Mouse (Mus musculus): ENCODE data around the gene Dlg2. TPM values are rescaled to one million over a fixed set of nuclear protein-coding genes. Genes with fewer than 3 reads are reported as not detected.

Dlg2 gene
- total and polyA plus RNA-seq, 3 experiments = 0.49 to 0.68 TPM; not detected in 1

DNA sequence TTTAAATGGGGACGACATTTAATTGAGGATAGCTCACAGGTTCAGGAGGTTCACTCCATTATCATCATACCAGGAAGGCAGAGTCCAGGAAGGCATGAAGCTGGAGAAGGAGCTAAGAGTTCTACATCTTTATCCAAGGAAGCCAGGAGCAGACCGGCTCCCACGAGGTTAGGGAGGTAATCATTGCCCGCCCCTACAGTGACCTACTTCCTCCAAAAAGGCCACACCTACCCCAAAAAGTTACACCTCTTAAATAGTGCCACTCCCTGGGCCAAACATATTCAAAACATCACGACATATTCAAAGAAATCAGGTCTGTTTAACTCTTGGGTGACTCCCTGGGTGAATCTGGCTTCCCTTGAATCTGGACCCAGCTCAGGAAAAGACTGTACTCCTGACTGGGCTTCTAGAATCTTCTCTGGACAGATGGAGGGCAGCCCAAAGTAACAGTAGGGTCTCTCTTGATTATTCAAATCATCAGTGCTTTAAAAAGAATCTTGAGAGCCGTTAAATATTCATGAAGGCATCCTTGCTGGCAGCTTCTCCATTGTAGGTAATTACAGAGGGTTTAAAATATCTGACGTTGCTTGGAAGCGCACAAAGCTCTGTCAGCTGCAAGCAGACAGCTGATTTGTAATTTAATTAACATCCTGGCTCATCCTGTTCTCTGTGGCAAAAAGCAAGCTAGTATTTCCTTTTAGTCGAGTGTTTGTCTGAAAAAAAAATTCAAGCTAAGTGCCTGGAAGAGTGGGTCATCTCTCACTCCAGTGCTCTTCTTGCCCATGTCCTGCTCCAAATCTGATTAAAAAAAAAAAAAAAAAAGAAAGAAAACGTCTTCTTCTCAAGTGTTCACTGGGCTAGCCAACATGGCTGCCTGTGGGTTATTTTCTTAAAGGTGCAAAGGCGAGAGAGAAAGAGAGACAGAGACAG lies 966.2 kb downstream of the Dlg2 start:
- Histone ChIP-seq H3K9me3 (replicated peaks) (no peaks in the 10 kb centered on the region), H3K27me3 (ENCODE audit: insufficient read depth, low read length) (no peaks in the 10 kb centered on the region), H3K36me3 (replicated peaks) (no peaks in the 10 kb centered on the region), H3K4me1 (ENCODE audit: insufficient read depth, low read depth, low read length) (no peaks in the 10 kb centered on the region), H3K4me3 (ENCODE audit: low read depth, low read length) (no peak overlapping the region)
- ATAC-seq (ENCODE audit: extremely low read depth, insufficient number of reproducible peaks, low FRiP score, poor library complexity, severe bottlenecking) = no peak
- TF ChIP-seq TAL1 (conservative IDR thresholded peaks at IDR 0.05; ENCODE audit: low read depth, low read length) (no peak), CTCF (IDR thresholded peaks at IDR 0.05; ENCODE audit: low read depth, low read length) (no peak), POLR2AphosphoS5 (IDR thresholded peaks at IDR 0.05; ENCODE audit: insufficient replicate concordance, low read depth, low read length) (no peak), GATA1 (IDR thresholded peaks at IDR 0.05; ENCODE audit: borderline replicate concordance, low read length) (no peak), GATA2 (IDR thresholded peaks at IDR 0.05; ENCODE audit: borderline replicate concordance, low read depth, low read length) (no peak)
- DNase-seq (ENCODE audit: low spot score) = no peak

DNA sequence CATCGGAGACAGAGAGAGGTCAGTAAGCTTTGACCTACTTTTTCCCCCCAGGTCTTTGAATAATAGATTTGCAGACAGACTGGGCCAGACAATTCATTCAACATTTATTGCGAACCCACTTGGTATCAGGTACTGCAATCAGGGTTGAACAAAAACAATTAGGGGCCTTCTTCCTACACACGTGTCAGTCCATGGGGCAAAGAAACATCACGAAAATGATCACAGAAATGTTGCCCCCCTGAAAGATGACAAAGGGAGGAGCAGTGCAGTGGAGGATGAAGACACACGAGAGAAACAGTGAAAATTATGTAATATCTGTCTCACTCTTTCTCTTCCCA lies 966.9 kb downstream of the Dlg2 start:
- Histone ChIP-seq H3K36me3 (replicated peaks) (no peaks in the 10 kb centered on the region), H3K27me3 (ENCODE audit: insufficient read depth, low read length) (no peaks in the 10 kb centered on the region), H3K4me3 (ENCODE audit: low read depth, low read length) (no peak overlapping the region), H3K4me1 (ENCODE audit: insufficient read depth, low read depth, low read length) (no peaks in the 10 kb centered on the region), H3K9me3 (replicated peaks) (no peaks in the 10 kb centered on the region)
- ATAC-seq (ENCODE audit: extremely low read depth, insufficient number of reproducible peaks, low FRiP score, poor library complexity, severe bottlenecking) = no peak
- DNase-seq (ENCODE audit: low spot score) = no peak
- TF ChIP-seq GATA2 (IDR thresholded peaks at IDR 0.05; ENCODE audit: borderline replicate concordance, low read depth, low read length) (no peak), CTCF (IDR thresholded peaks at IDR 0.05; ENCODE audit: low read depth, low read length) (no peak), GATA1 (IDR thresholded peaks at IDR 0.05; ENCODE audit: borderline replicate concordance, low read length) (no peak), TAL1 (conservative IDR thresholded peaks at IDR 0.05; ENCODE audit: low read depth, low read length) (no peak), POLR2AphosphoS5 (IDR thresholded peaks at IDR 0.05; ENCODE audit: insufficient replicate concordance, low read depth, low read length) (no peak)

DNA sequence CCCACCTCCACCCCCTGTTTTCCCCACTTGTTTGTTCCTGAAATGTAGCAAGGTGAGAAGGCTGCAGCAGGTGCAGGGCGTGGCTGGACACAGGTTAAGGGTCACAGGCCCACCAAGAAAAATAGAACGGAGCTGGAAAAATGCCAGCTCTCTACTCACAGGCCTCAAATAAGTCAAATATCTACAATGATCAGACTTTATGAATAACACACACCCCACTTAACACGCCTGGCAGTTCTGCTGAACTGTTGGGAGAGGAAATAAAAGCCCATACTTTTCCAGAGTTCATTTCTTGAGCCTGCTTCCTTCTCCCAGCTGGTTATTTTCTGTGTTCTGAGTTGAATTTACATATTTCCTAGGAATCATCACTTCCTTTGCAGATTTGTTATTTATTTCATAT lies 967.4 kb downstream of the Dlg2 start:
- TF ChIP-seq GATA1 (IDR thresholded peaks at IDR 0.05; ENCODE audit: borderline replicate concordance, low read length) (no peak), TAL1 (conservative IDR thresholded peaks at IDR 0.05; ENCODE audit: low read depth, low read length) (no peak), GATA2 (IDR thresholded peaks at IDR 0.05; ENCODE audit: borderline replicate concordance, low read depth, low read length) (no peak), CTCF (IDR thresholded peaks at IDR 0.05; ENCODE audit: low read depth, low read length) (no peak), POLR2AphosphoS5 (IDR thresholded peaks at IDR 0.05; ENCODE audit: insufficient replicate concordance, low read depth, low read length) (no peak)
- Histone ChIP-seq H3K4me3 (ENCODE audit: low read depth, low read length) (no peak overlapping the region), H3K36me3 (replicated peaks) (no peaks in the 10 kb centered on the region), H3K9me3 (replicated peaks) (no peaks in the 10 kb centered on the region), H3K4me1 (ENCODE audit: insufficient read depth, low read depth, low read length) (no peaks in the 10 kb centered on the region), H3K27me3 (ENCODE audit: insufficient read depth, low read length) (no peaks in the 10 kb centered on the region)
- DNase-seq (ENCODE audit: low spot score) (no peak), ATAC-seq (ENCODE audit: extremely low read depth, insufficient number of reproducible peaks, low FRiP score, poor library complexity, severe bottlenecking) (no peak)

DNA sequence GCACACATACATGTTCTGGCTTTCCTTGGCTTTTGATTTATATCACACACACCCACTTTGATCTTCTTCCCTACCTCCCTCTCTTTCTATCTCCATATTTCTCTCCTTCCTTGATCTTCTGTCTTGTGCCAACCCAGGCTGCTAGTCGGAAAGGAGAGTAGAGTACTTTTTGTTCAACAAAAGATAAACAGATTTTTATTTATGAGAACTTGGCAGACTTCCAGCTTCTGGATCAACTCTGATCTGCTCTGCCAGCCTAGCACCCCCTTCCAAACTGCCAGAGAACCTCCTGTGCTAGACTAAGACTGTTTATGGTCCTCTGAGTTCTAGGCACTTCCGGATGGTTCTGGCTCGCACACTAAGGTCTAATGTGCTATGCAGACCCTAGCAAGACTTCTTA lies 968.3 kb downstream of the Dlg2 start:
- H3K27me3 ChIP-seq (ENCODE audit: insufficient read depth, low read length) = no peaks in the 10 kb centered on the region
- no peaks in the 10 kb centered on the region for H3K4me1 ChIP-seq (ENCODE audit: insufficient read depth, low read depth, low read length)
- no peak for TF ChIP-seq TAL1 (conservative IDR thresholded peaks at IDR 0.05; ENCODE audit: low read depth, low read length)
- TF ChIP-seq GATA2 (IDR thresholded peaks at IDR 0.05; ENCODE audit: borderline replicate concordance, low read depth, low read length) = no peak
- no peak for TF ChIP-seq CTCF (IDR thresholded peaks at IDR 0.05; ENCODE audit: low read depth, low read length)
- no peak for TF ChIP-seq GATA1 (IDR thresholded peaks at IDR 0.05; ENCODE audit: borderline replicate concordance, low read length)
- TF ChIP-seq POLR2AphosphoS5 (IDR thresholded peaks at IDR 0.05; ENCODE audit: insufficient replicate concordance, low read depth, low read length) = no peak
- DNase-seq (ENCODE audit: low spot score) = no peak
- no peaks in the 10 kb centered on the region for H3K36me3 ChIP-seq (replicated peaks)
- no peaks in the 10 kb centered on the region for H3K9me3 ChIP-seq (replicated peaks)
- no peak for ATAC-seq (ENCODE audit: extremely low read depth, insufficient number of reproducible peaks, low FRiP score, poor library complexity, severe bottlenecking)
- no peak overlapping the region for H3K4me3 ChIP-seq (ENCODE audit: low read depth, low read length)

DNA sequence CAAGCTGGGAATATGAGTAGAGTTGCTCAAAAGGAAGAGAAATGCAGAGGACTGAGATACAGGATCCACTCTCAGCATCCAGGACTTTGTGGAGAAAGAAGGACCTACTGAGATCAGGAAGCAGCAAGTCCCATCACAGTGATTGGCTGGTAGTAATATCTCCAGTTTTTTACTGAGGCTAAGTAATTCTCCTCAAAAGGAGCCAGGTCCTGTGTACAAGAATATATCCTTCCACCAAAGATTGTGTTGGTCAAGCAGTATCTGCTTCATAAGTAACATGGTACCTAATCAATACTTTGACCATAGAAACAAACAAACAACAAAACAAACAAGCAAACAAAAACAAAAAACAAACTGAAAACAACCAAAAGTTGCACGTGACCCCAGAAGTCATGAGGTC lies 980.3 kb downstream of the Dlg2 start:
- Histone ChIP-seq H3K4me1 (ENCODE audit: insufficient read depth, low read depth, low read length) (no peaks in the 10 kb centered on the region), H3K36me3 (replicated peaks) (no peaks in the 10 kb centered on the region), H3K27me3 (ENCODE audit: insufficient read depth, low read length) (no peaks in the 10 kb centered on the region), H3K9me3 (replicated peaks) (no peaks in the 10 kb centered on the region), H3K4me3 (ENCODE audit: low read depth, low read length) (no peak overlapping the region)
- DNase-seq (ENCODE audit: low spot score) (no peak), ATAC-seq (ENCODE audit: extremely low read depth, insufficient number of reproducible peaks, low FRiP score, poor library complexity, severe bottlenecking) (no peak)
- TF ChIP-seq POLR2AphosphoS5 (IDR thresholded peaks at IDR 0.05; ENCODE audit: insufficient replicate concordance, low read depth, low read length) (no peak), TAL1 (conservative IDR thresholded peaks at IDR 0.05; ENCODE audit: low read depth, low read length) (no peak), GATA2 (IDR thresholded peaks at IDR 0.05; ENCODE audit: borderline replicate concordance, low read depth, low read length) (no peak), CTCF (IDR thresholded peaks at IDR 0.05; ENCODE audit: low read depth, low read length) (no peak), GATA1 (IDR thresholded peaks at IDR 0.05; ENCODE audit: borderline replicate concordance, low read length) (no peak)

DNA sequence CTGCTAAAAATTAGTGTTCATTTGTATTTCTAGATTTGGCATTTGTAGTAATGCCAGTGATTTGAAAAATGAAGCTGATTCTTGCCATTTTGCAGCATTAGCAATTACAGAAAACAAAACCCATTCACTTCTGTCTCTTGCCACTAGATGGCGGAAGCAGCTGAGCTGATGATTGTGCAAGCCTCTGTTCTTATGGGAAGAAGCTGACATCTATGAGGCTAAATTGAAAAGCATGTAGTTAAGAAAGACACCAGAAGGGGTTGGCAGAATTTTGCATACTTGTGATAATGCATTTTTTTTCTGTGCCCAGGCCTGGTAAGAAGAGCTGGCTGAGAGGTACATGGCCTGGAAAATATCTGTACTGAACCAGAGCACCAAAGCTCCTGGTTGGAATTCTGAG lies 980.7 kb downstream of the Dlg2 start:
- Histone ChIP-seq H3K27me3 (ENCODE audit: insufficient read depth, low read length) (no peaks in the 10 kb centered on the region), H3K9me3 (replicated peaks) (no peaks in the 10 kb centered on the region), H3K4me3 (ENCODE audit: low read depth, low read length) (no peak overlapping the region), H3K36me3 (replicated peaks) (no peaks in the 10 kb centered on the region), H3K4me1 (ENCODE audit: insufficient read depth, low read depth, low read length) (no peaks in the 10 kb centered on the region)
- peak; percentile 57; the same call in 1 of the 2 replicates for ATAC-seq (ENCODE audit: extremely low read depth, insufficient number of reproducible peaks, low FRiP score, poor library complexity, severe bottlenecking)
- DNase-seq (ENCODE audit: low spot score) = no peak
- no peak for TF ChIP-seq TAL1 (conservative IDR thresholded peaks at IDR 0.05; ENCODE audit: low read depth, low read length)
- TF ChIP-seq POLR2AphosphoS5 (IDR thresholded peaks at IDR 0.05; ENCODE audit: insufficient replicate concordance, low read depth, low read length) = no peak
- TF ChIP-seq GATA1 (IDR thresholded peaks at IDR 0.05; ENCODE audit: borderline replicate concordance, low read length) = no peak
- TF ChIP-seq CTCF (IDR thresholded peaks at IDR 0.05; ENCODE audit: low read depth, low read length) = peak; percentile 64

Measured in G1E (cell line).